Mouse (Mus musculus) erythroblast, embryonic 14.5 days (primary cell): ENCODE results near the gene Hdgfl3. TPM values are rescaled to one million over a fixed set of nuclear protein-coding genes. Genes with fewer than 3 reads are reported as not detected.

ENCODE experiments used
- H3K27me3 ChIP-seq: 2 replicates; pipeline ENCODE4 v1.6.1; 2012; ENCODE audit warnings: inconsistent platforms; ENCODE audit not compliant: control insufficient read depth
- H3K36me3 ChIP-seq: 2 replicates; pipeline ENCODE4 v1.6.1; 2012; ENCODE audit warnings: mild to moderate bottlenecking, inconsistent platforms; ENCODE audit not compliant: control insufficient read depth
- H3K4me1 ChIP-seq: 2 replicates; pipeline ENCODE4 v1.6.1; 2012; ENCODE audit warnings: inconsistent platforms; ENCODE audit not compliant: control insufficient read depth
- H3K4me3 ChIP-seq: replicated peaks from 2 replicates; pipeline ENCODE3; 2012; ENCODE audit warnings: moderate library complexity, mild to moderate bottlenecking, inconsistent platforms
- H3K9me3 ChIP-seq: 2 replicates; pipeline ENCODE4 v1.6.1; 2012; ENCODE audit warnings: low read length, inconsistent platforms, mixed read lengths; ENCODE audit not compliant: control insufficient read depth
- GATA1 ChIP-seq: IDR thresholded peaks from 2 replicates; pipeline ENCODE4 v1.6.1; 2012; ENCODE audit warnings: low read length, inconsistent platforms, mixed read lengths
- TAL1 ChIP-seq: IDR thresholded peaks from 3 replicates; pipeline ENCODE4 v1.6.1; 2012; ENCODE audit warnings: low read length, inconsistent platforms, mixed read lengths
- polyA plus RNA-seq: library from polyadenylated mRNA; stranded (reverse); fragments of >175 nt; gene quantifications from 2 replicates; pipeline ENCODE4 v1.2.3, GENCODE M21; 2012

Gene Hdgfl3
- polyA plus RNA-seq, 1 experiment: not detected

- no peaks in the 10 kb centered on the region for H3K9me3 ChIP-seq
- peaks cover 2% of the 10 kb centered on the region; the same call in 1 of the 2 replicates for H3K4me1 ChIP-seq
- H3K27me3 ChIP-seq: peaks cover 77% of the 10 kb centered on the region
- H3K4me3 ChIP-seq: no peak overlapping the region
- no peaks in the 10 kb centered on the region for H3K36me3 ChIP-seq
- TF ChIP-seq GATA1: no peak
- no peak for TF ChIP-seq TAL1
These were observed 72.8 kb downstream of the Hdgfl3 start for GRCm38 (mm10) chr7:81861461-81861860.

- H3K9me3 ChIP-seq: no peaks in the 10 kb centered on the region
- peaks cover 2% of the 10 kb centered on the region; the same call in 1 of the 2 replicates for H3K4me1 ChIP-seq
- H3K4me3 ChIP-seq: no peak overlapping the region
- no peak for TF ChIP-seq GATA1
- TF ChIP-seq TAL1: no peak
- H3K36me3 ChIP-seq: no peaks in the 10 kb centered on the region
- H3K27me3 ChIP-seq: peaks cover 81% of the 10 kb centered on the region
These were observed 73.3 kb downstream of the Hdgfl3 start for GRCm38 (mm10) chr7:81860996-81861395.

- H3K9me3 ChIP-seq: no peaks in the 10 kb centered on the region
- H3K4me1 ChIP-seq: peaks cover 2% of the 10 kb centered on the region; the same call in 1 of the 2 replicates
- H3K36me3 ChIP-seq: no peaks in the 10 kb centered on the region
- no peak overlapping the region for H3K4me3 ChIP-seq
- no peak for TF ChIP-seq GATA1
- no peak for TF ChIP-seq TAL1
- H3K27me3 ChIP-seq: peaks cover 80% of the 10 kb centered on the region
These were observed 74.2 kb downstream of the Hdgfl3 start for GRCm38 (mm10) chr7:81860071-81860470.

GRCm38 (mm10) chr7:81858968-81859721, 75.1 kb downstream of the Hdgfl3 start, which contains the start of gene Tm6sf1:
Gene Tm6sf1, plus strand, starts transcription at chr7:81859001.
- Histone ChIP-seq H3K4me3 (peak within 1 kb of the TSS; percentile 16), H3K36me3 (no peaks in the 10 kb centered on the region), H3K4me1 (peaks cover 2% of the 10 kb centered on the region; the same call in 1 of the 2 replicates), H3K9me3 (no peaks in the 10 kb centered on the region), H3K27me3 (peaks cover 78% of the 10 kb centered on the region)
- TF ChIP-seq TAL1: no peak
- TF ChIP-seq GATA1: no peak

- Histone ChIP-seq H3K4me3 (no peak overlapping the region), H3K27me3 (peaks cover 74% of the 10 kb centered on the region), H3K36me3 (no peaks in the 10 kb centered on the region), H3K4me1 (peaks cover 2% of the 10 kb centered on the region; the same call in 1 of the 2 replicates), H3K9me3 (no peaks in the 10 kb centered on the region)
- TF ChIP-seq GATA1 (no peak), TAL1 (no peak)
These were observed 76.0 kb downstream of the Hdgfl3 start for GRCm38 (mm10) chr7:81858236-81858635.

- TF ChIP-seq GATA1: no peak
- TF ChIP-seq TAL1: no peak
- Histone ChIP-seq H3K27me3 (peaks cover 54% of the 10 kb centered on the region), H3K36me3 (no peaks in the 10 kb centered on the region), H3K9me3 (no peaks in the 10 kb centered on the region), H3K4me3 (no peak overlapping the region), H3K4me1 (no peaks in the 10 kb centered on the region)
These were observed 78.1 kb downstream of the Hdgfl3 start for GRCm38 (mm10) chr7:81856221-81856620.

GRCm38 (mm10) chr7:81855694-81856093, 78.6 kb downstream of the Hdgfl3 start, which contains the start of gene Gm10160:
Gene Gm10160, minus strand, starts transcription at chr7:81855794.
- no peak for TF ChIP-seq GATA1
- no peak for TF ChIP-seq TAL1
- no peaks in the 10 kb centered on the region for H3K4me1 ChIP-seq
- H3K36me3 ChIP-seq: no peaks in the 10 kb centered on the region
- peaks cover 49% of the 10 kb centered on the region for H3K27me3 ChIP-seq
- H3K9me3 ChIP-seq: no peaks in the 10 kb centered on the region
- no peak within 1 kb of the TSS for H3K4me3 ChIP-seq

GRCm38 (mm10) chr7:81854568-81855307, 79.5 kb downstream of the Hdgfl3 start:
- Histone ChIP-seq H3K4me1 (no peaks in the 10 kb centered on the region), H3K36me3 (no peaks in the 10 kb centered on the region), H3K4me3 (no peak overlapping the region), H3K9me3 (no peaks in the 10 kb centered on the region), H3K27me3 (peaks cover 39% of the 10 kb centered on the region)
- TF ChIP-seq GATA1: no peak

GRCm38 (mm10) chr7:81851706-81852105, 82.6 kb downstream of the Hdgfl3 start:
- Histone ChIP-seq H3K27me3 (peaks cover 11% of the 10 kb centered on the region; the same call in 1 of the 2 replicates), H3K4me1 (no peaks in the 10 kb centered on the region), H3K36me3 (no peaks in the 10 kb centered on the region), H3K9me3 (no peaks in the 10 kb centered on the region), H3K4me3 (no peak overlapping the region)
- no peak for TF ChIP-seq GATA1
- no peak for TF ChIP-seq TAL1
